Mouse (Mus musculus): ENCODE results near the gene Chd6.
"Not testable (repeated sequence)": the region's sequence is repeated elsewhere in the genome, so short reads cannot be mapped to it uniquely, and the experiment has no call there.

The Chd6 gene

GRCm38 (mm10) chr2:160981791-160982190 lies 127.1 kb downstream of the Chd6 start:
- DNase-seq = no peak

- DNase-seq = no peak
Observed at GRCm38 (mm10) chr2:160978651-160979050, 130.2 kb downstream of the Chd6 start.

GRCm38 (mm10) chr2:160977248-160977647 lies 131.6 kb downstream of the Chd6 start:
- peak; percentile 58 for DNase-seq

- DNase-seq = no peak
Observed at GRCm38 (mm10) chr2:160973648-160974215, 135.1 kb downstream of the Chd6 start.

GRCm38 (mm10) chr2:160972103-160972792 lies 136.6 kb downstream of the Chd6 start:
- DNase-seq = no peak

GRCm38 (mm10) chr2:160962149-160962548 lies 146.7 kb downstream of the Chd6 start:
- no peak for DNase-seq

GRCm38 (mm10) chr2:160960956-160961646 lies 147.8 kb downstream of the Chd6 start:
- no peak for DNase-seq

- DNase-seq = no peak
Observed at GRCm38 (mm10) chr2:160959901-160960300, 149.0 kb downstream of the Chd6 start.

GRCm38 (mm10) chr2:160958737-160959136 lies 150.1 kb downstream of the Chd6 start:
- no peak for DNase-seq

- not testable (repeated sequence) for DNase-seq
Observed at GRCm38 (mm10) chr2:160957801-160958200, 151.1 kb downstream of the Chd6 start.

- DNase-seq = not testable (repeated sequence)
Observed at GRCm38 (mm10) chr2:160957307-160957706, 151.6 kb downstream of the Chd6 start.

GRCm38 (mm10) chr2:160955331-160955730 lies 153.5 kb downstream of the Chd6 start:
- peak; percentile 55 for DNase-seq

GRCm38 (mm10) chr2:160954541-160954940 lies 154.3 kb downstream of the Chd6 start:
- peak; percentile 42 for DNase-seq

GRCm38 (mm10) chr2:160953131-160953873 lies 155.6 kb downstream of the Chd6 start:
- DNase-seq = no peak

GRCm38 (mm10) chr2:160951595-160951994 lies 157.3 kb downstream of the Chd6 start:
- DNase-seq = peak; percentile 46

- no peak for DNase-seq
Observed at GRCm38 (mm10) chr2:160942443-160942842, 166.4 kb downstream of the Chd6 start.

- no peak for DNase-seq
Observed at GRCm38 (mm10) chr2:160940930-160941709, 167.8 kb downstream of the Chd6 start.

- no peak for DNase-seq
Observed at GRCm38 (mm10) chr2:160934451-160934850, 174.4 kb downstream of the Chd6 start.

- no peak for DNase-seq
Observed at GRCm38 (mm10) chr2:160933890-160934289, 175.0 kb downstream of the Chd6 start.

- DNase-seq = no peak
Observed at GRCm38 (mm10) chr2:160932981-160933380, 175.9 kb downstream of the Chd6 start.

- DNase-seq = no peak
Observed at GRCm38 (mm10) chr2:160932325-160932724, 176.6 kb downstream of the Chd6 start.

- no peak for DNase-seq
Observed at GRCm38 (mm10) chr2:160931378-160931777, 177.5 kb downstream of the Chd6 start.

Measured in right cerebral cortex, adult 18-20 months (tissue).